Mouse (Mus musculus) skeletal muscle tissue, adult 2 months (tissue): Measurements from ENCODE around the gene Rif1.
"Not testable (repeated sequence)": the region's sequence is repeated elsewhere in the genome, so short reads cannot be mapped to it uniquely, and the experiment has no call there.

ENCODE experiments used
- DNase-seq: peaks from one replicate; pipeline ENCODE4 v3.0.0-alpha.2; 2012; ENCODE audit warnings: low read depth, low spot score

Gene Rif1

GRCm38 (mm10) chr2:52071241-52071991, 1.2 kb upstream of the Rif1 start:
- DNase-seq = no peak

- peak; percentile 12 for DNase-seq
Measured at GRCm38 (mm10) chr2:52072065-52072490, 554 bp upstream of the Rif1 start.

GRCm38 (mm10) chr2:52073141-52073904, 691 bp downstream of the Rif1 start:
- DNase-seq = no peak

- no peak for DNase-seq
Measured at GRCm38 (mm10) chr2:52078666-52079065, 6.0 kb downstream of the Rif1 start.

- no peak for DNase-seq
Measured at GRCm38 (mm10) chr2:52084013-52084412, 11.4 kb downstream of the Rif1 start.

- DNase-seq = no peak
Measured at GRCm38 (mm10) chr2:52084571-52084970, 11.9 kb downstream of the Rif1 start.

- no peak for DNase-seq
Measured at GRCm38 (mm10) chr2:52114086-52114485, 41.5 kb downstream of the Rif1 start.

GRCm38 (mm10) chr2:52131370-52131769, 58.7 kb downstream of the Rif1 start:
- DNase-seq = not testable (repeated sequence)

GRCm38 (mm10) chr2:52133351-52133750, 60.7 kb downstream of the Rif1 start:
- peak; percentile 64 for DNase-seq

GRCm38 (mm10) chr2:52153064-52153463, 80.4 kb downstream of the Rif1 start:
- no peak for DNase-seq

GRCm38 (mm10) chr2:52169243-52170005, 96.8 kb downstream of the Rif1 start:
- no peak for DNase-seq
